Mouse (Mus musculus) stomach, embryonic 16.5 days (tissue): ENCODE measurements around the gene Pglyrp2. TPM values are rescaled to one million over a fixed set of nuclear protein-coding genes. Genes with fewer than 3 reads are reported as not detected.
A peak's percentile ranks its signal among the peaks of the same experiment; 100 is the strongest.

Source experiments
- ATAC-seq: fragments of 200-750 bp; cut with Nextera tagmentation; 2 replicates; pipeline ENCODE4 v1.8.0; 2017; ENCODE audit warnings: moderate number of reproducible peaks, moderate TSS enrichment; ENCODE audit not compliant: insufficient read depth, low FRiP score
- H3K27ac ChIP-seq: fragments of 300-500 bp; sonication (generic); 2 replicates; pipeline ENCODE4 v1.5.1; 2014; ENCODE audit warnings: low read length
- H3K27me3 ChIP-seq: fragments of 300-500 bp; sonication (generic); 2 replicates; pipeline ENCODE4 v1.6.1; 2014; ENCODE audit warnings: low read length, control low read depth, mixed read lengths; ENCODE audit not compliant: control insufficient read depth, insufficient read depth
- H3K36me3 ChIP-seq: fragments of 300-500 bp; sonication (generic); 2 replicates; pipeline ENCODE4 v1.6.1; 2014; ENCODE audit warnings: low read length; ENCODE audit not compliant: control insufficient read depth, insufficient read depth
- H3K4me1 ChIP-seq: fragments of 300-500 bp; sonication (generic); 2 replicates; pipeline ENCODE4 v1.6.1; 2014; ENCODE audit warnings: low read length, control low read depth, mixed read lengths; ENCODE audit not compliant: control insufficient read depth, insufficient read depth
- H3K4me2 ChIP-seq: fragments of 300-500 bp; sonication (generic); 2 replicates; pipeline ENCODE4 v1.6.1; 2014; ENCODE audit warnings: low read depth, low read length, mixed read lengths
- H3K4me3 ChIP-seq: fragments of 300-500 bp; sonication (generic); replicated peaks from 2 replicates; pipeline ENCODE4 v1.5.1; 2014; ENCODE audit warnings: mild to moderate bottlenecking, low read length
- H3K9ac ChIP-seq: fragments of 300-500 bp; sonication (generic); 2 replicates; pipeline ENCODE4 v1.6.1; 2014; ENCODE audit warnings: low read length
- H3K9me3 ChIP-seq: fragments of 300-500 bp; sonication (generic); replicated peaks from 2 replicates; pipeline ENCODE4 v1.6.1; 2016; ENCODE audit warnings: low read length, control low read depth; ENCODE audit not compliant: control insufficient read depth
- WGBS: fragments of 180-500 bp; shearing (Covaris S2); extraction: QIAGEN DNeasy Blood & Tissue Kit; methylation state at CpG from one replicate; pipeline ENCODE4 v1.1.7; 2014; 5-methylcytosine and 5-hydroxymethylcytosine counted together
- microRNA-seq: library from miRNA; unstranded; fragments of <30 nt; microRNA quantifications from one replicate; pipeline ENCODE4, GENCODE M21; 2016
- polyA plus RNA-seq: library from polyadenylated mRNA; unstranded; fragments of >200 nt; fragmentation: Nextera tagmentation; extraction: Ambion mirVana; gene quantifications from 2 replicates; pipeline ENCODE4 v1.2.1, GENCODE M21; 2015

Gene Pglyrp2
- polyA plus RNA-seq, 1 experiment from 2014 or later = 0.84 TPM

GRCm38 (mm10) chr17:32367706-32368105 lies 56.3 kb downstream of the Pglyrp2 start:
- H3K4me2 ChIP-seq = no peak overlapping the region
- H3K4me1 ChIP-seq = peaks cover 15% of the 10 kb centered on the region
- no peaks in the 10 kb centered on the region for H3K9me3 ChIP-seq
- H3K27me3 ChIP-seq = no peaks in the 10 kb centered on the region
- 88% methylated on average over 11 of the region's 11 CpGs for WGBS
- no peak overlapping the region for H3K27ac ChIP-seq
- H3K36me3 ChIP-seq = no peaks in the 10 kb centered on the region
- ATAC-seq = no peak
- no peak overlapping the region for H3K4me3 ChIP-seq
- H3K9ac ChIP-seq = no peak overlapping the region

GRCm38 (mm10) chr17:32365296-32365695 lies 58.7 kb downstream of the Pglyrp2 start:
- 30% methylated on average over 1 of the region's 1 CpGs for WGBS
- no peak for ATAC-seq
- Histone ChIP-seq H3K36me3 (0 out of 2 replicates have a peak, but pooled peaks cover 5% of the 10 kb centered on the region), H3K27ac (no peak overlapping the region), H3K4me1 (peaks cover 22% of the 10 kb centered on the region), H3K4me3 (no peak overlapping the region), H3K9ac (no peak overlapping the region), H3K4me2 (0 out of 2 replicates have a peak overlapping the region, but pooled peaks have one; percentile 73), H3K9me3 (no peaks in the 10 kb centered on the region), H3K27me3 (no peaks in the 10 kb centered on the region)

- peak overlapping the region; percentile 73 for H3K4me2 ChIP-seq
- no peak for ATAC-seq
- no peaks in the 10 kb centered on the region for H3K9me3 ChIP-seq
- H3K27me3 ChIP-seq = no peaks in the 10 kb centered on the region
- H3K9ac ChIP-seq = peak overlapping the region; percentile 60
- H3K4me1 ChIP-seq = peaks cover 22% of the 10 kb centered on the region
- 0 out of 2 replicates have a peak, but pooled peaks cover 5% of the 10 kb centered on the region for H3K36me3 ChIP-seq
- peak overlapping the region; percentile 96 for H3K4me3 ChIP-seq
- WGBS = 50% methylated on average over 5 of the region's 5 CpGs
- H3K27ac ChIP-seq = peak overlapping the region; percentile 85
Observed at GRCm38 (mm10) chr17:32364850-32365249, 59.1 kb downstream of the Pglyrp2 start.

DNA sequence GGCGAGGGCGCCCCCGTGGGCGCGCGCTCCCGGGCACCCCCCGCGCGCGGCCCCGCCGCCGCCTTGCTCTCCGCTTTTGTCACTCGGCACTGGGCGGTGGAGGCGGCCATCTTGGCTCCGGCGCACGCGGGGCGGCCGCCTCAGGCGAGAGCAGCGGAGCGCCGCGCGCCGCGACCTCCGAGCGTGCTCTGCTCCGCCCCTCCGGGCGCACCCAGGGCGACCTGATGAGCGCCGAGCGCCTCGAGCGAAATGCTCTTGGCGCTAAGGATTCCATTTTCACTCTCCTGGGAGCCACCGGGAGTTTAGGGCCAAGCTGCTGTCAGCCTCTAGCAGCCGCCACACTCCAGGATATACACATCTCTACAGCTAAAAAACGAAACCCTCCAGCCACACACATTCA lies 59.6 kb downstream of the Pglyrp2 start:
- Histone ChIP-seq H3K4me1 (peaks cover 22% of the 10 kb centered on the region), H3K9ac (peak overlapping the region; percentile 97), H3K27me3 (no peaks in the 10 kb centered on the region), H3K27ac (peak overlapping the region; percentile 85), H3K9me3 (no peaks in the 10 kb centered on the region), H3K4me3 (peak overlapping the region; percentile 96), H3K4me2 (peak overlapping the region; percentile 73), H3K36me3 (0 out of 2 replicates have a peak, but pooled peaks cover 5% of the 10 kb centered on the region)
- ATAC-seq = peak; percentile 93
- under 1% methylated on average over 38 of the region's 47 CpGs for WGBS

DNA sequence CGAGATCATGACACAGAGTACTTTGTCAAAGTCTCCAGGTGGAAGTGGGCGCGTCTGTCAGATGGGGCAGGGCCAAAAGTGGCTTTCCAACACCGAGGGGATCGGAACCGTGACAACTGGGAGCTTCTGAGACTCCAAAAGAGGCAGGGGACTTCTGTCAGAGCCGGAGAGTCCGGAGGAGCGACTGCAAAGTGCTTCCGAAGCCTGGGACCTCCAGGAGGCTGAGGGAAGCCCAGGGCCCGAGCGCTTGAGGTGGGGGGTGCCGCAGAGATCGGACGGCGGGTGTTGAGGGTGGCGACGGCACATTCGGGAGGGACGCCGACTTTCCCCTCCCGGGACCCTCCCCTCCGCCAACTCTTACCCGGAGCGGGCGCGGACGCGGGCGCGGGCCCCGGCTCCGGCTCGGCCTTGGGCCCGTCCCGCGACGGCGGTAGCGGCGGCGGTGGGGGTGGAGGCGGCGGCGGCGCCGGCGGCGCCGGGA lies 60.1 kb downstream of the Pglyrp2 start:
- peak overlapping the region; percentile 96 for H3K4me3 ChIP-seq
- no peaks in the 10 kb centered on the region for H3K27me3 ChIP-seq
- peak overlapping the region; percentile 97 for H3K9ac ChIP-seq
- peak overlapping the region; percentile 64 for H3K27ac ChIP-seq
- peak overlapping the region; percentile 91 for H3K4me2 ChIP-seq
- no peaks in the 10 kb centered on the region for H3K9me3 ChIP-seq
- H3K4me1 ChIP-seq = peaks cover 22% of the 10 kb centered on the region
- WGBS = under 1% methylated on average over 46 of the region's 50 CpGs
- H3K36me3 ChIP-seq = 0 out of 2 replicates have a peak, but pooled peaks cover 8% of the 10 kb centered on the region
- peak; percentile 22 for ATAC-seq

DNA sequence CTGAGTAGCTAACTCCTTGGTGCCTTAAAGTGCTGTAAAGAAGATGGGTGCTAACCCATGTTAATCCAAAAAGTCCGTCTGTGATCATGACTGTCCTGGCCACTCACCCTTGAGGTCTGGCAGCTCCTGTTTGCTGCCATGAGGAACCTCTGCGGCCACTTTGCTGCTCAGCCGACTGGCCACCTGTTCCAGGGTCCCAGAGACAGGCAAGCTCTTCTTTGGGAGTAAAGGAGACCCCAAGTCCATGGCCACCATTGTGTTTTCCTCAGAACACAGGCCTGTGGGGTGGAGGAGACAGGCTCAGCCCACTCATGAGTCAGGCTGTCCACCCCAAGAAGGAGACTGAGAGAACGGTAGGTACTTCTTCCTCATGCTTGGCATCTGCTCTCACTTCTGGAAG lies 61.3 kb downstream of the Pglyrp2 start:
- Histone ChIP-seq H3K9me3 (no peaks in the 10 kb centered on the region), H3K4me1 (peaks cover 22% of the 10 kb centered on the region), H3K36me3 (0 out of 2 replicates have a peak, but pooled peaks cover 10% of the 10 kb centered on the region), H3K4me3 (peak overlapping the region; percentile 96; the same call in 1 of the 2 replicates), H3K9ac (peak overlapping the region; percentile 97; the same call in 1 of the 2 replicates), H3K27ac (no peak overlapping the region), H3K4me2 (peak overlapping the region; percentile 91), H3K27me3 (no peaks in the 10 kb centered on the region)
- no peak for ATAC-seq
- 73% methylated on average over 4 of the region's 4 CpGs for WGBS

Small RNAs within 50 kb of the gene (microRNA-seq; reads per million reads assigned to microRNA genes)
- not detected for gene Gm22201

Other genes starting within 250 kb of the Pglyrp2 start
- gene Ephx3, start 234.6 kb downstream of the Pglyrp2 start, polyA plus RNA-seq = 14.4 and 25.3 TPM in 2 replicates
- 51.7 and 58.0 TPM in 2 replicates for gene Brd4, start 139.4 kb downstream of the Pglyrp2 start, polyA plus RNA-seq
- 94.7 and 98.8 TPM in 2 replicates for gene Akap8, start 102.9 kb downstream of the Pglyrp2 start, polyA plus RNA-seq
- gene Akap8l, start 73.6 kb downstream of the Pglyrp2 start, polyA plus RNA-seq = 72.0 and 78.9 TPM in 2 replicates
- 23.7 and 24.5 TPM in 2 replicates for gene Wiz, start 34.7 kb downstream of the Pglyrp2 start, polyA plus RNA-seq
- 1.8 and 2.1 TPM in 2 replicates for gene Rasal3, start 20.6 kb downstream of the Pglyrp2 start, polyA plus RNA-seq
- 26.2 and 42.6 TPM in 2 replicates for gene Cyp4f39, start 28.6 kb upstream of the Pglyrp2 start, polyA plus RNA-seq
- 7.2 and 7.5 TPM in 2 replicates for gene Cyp4f17, start 81.9 kb upstream of the Pglyrp2 start, polyA plus RNA-seq
- 26.4 and 28.7 TPM in 2 replicates for gene Cyp4f16, start 112.4 kb upstream of the Pglyrp2 start, polyA plus RNA-seq
- gene Cyp4f37, start 197.1 kb upstream of the Pglyrp2 start, polyA plus RNA-seq = not detected in 2 replicates
- gene Cyp4f40, start 234.7 kb upstream of the Pglyrp2 start, polyA plus RNA-seq = 1.2 and 2.1 TPM in 2 replicates